Mouse (Mus musculus): ENCODE measurements around the gene Cdh4. TPM values are rescaled to one million over a fixed set of nuclear protein-coding genes. Genes with fewer than 3 reads are reported as not detected.

Cdh4 gene
- total RNA-seq, 2 experiments from 2014 or later, result 0.79 to 0.89 TPM

DNA sequence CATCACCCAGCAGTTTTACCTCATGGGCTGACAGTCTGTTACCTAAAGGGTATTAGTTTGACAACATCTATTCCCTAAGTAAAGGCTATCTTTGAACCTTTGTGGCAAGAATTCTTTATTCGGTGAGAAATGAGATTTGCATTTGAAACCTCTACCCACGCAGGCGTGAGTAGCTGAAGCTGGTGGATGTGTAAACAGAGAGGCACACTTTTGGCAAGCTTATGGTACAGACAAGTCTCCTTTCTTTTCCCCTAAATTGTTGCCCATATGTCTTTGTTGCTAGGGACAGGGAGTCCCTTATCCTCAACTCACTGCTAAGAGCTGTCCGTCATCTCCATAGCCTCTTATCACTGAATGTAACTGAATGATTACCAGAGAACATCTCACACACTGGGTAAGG, 21.3 kb downstream of the Cdh4 start:
- intact Hi-C loops (cut with DNase I), result no loop called here

DNA sequence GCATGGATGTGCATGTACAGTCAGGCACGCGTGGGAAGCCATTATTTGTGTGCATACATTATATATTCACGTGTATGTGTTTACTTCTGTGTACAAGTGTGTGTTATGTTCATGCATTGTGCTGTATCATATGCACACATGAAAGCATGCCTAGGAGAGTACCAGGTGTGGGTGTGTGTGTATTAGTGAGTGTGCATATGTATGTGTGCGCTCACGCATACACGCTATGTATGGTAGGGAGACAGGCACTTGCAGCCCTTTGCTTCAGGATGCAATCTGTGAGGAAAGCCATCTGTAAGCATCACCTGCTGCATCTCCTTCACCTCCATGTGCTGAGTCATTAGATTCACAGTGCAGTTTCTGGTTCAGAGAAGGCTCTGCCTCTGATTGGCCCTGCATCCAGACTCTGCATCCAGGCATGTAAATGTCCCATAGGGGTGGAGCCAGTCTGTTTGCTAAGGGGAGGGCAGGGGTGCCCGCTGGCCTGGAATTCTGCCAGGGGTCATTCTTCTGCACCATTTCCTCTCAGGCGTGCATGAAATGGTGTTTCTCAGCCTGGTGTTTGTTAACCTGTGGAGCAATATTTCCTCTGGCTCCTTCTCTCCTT, 25.7 kb downstream of the Cdh4 start:
- intact Hi-C loops (cut with DNase I), result no loop called here
- DNase-seq, result no peak

More for the DNA sequence above, 21.3 kb downstream of the Cdh4 start:
- no peak for DNase-seq

DNA sequence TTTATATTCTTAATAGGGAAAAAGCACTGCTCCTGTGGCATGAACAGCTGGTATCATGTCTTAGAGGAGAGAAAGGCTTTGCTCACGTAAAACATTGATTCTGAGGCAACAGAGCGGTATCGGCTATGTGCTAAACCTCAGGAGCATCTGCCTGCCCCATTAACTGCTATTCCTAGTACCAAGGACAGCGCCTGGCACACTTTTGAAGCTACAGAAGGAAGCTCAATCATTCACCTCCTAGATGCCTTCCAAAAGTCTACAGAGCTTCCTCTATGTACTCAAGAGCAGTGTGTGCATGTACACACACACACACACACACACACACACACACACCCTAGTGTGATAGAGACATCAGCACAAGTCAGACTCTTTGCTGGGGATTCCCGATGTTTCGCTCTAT, 34.4 kb downstream of the Cdh4 start:
- intact Hi-C loops (cut with DNase I), result no loop called here
- no peak for DNase-seq

DNA sequence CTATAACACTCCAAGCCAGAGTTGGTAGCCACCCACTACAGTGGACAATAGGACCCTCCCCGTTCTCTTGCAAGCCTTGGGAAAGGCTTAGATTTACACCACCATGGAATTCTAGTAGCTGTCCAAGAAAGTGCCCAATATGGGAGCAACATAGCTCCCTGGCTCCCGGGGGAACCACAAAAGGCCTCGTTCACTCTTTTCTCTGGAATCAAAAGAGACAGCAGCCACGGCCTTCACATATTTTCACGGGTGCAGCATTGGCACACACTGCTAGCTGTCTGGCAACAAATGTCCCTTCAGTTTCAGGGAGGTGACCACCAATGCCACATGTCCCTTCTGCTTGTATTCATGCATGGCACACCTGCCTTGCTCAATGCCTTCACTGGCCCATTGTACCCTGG, 38.6 kb downstream of the Cdh4 start:
- DNase-seq, result no peak
- intact Hi-C loops (cut with DNase I), result no loop called here

DNA sequence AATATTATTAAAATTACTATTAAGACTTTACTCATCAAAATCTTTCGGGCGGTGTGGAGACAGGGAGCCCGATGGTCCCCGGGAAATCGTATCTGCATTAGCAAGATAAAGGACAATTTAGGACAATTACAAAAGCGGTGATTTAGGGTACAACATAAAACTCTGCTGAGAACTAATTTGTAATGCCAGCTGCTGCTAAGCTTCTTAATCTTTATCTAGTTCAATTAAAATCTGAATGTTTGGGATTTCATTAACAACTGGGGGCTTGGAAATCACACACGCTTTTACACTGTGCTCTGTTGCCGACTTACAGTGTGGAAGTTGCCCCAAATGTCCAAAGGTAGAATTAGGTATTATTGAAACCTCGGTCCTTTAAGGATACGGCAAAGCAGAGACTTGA, 39.1 kb downstream of the Cdh4 start:
- intact Hi-C loops (cut with DNase I), result no loop called here
- no peak for DNase-seq

DNA sequence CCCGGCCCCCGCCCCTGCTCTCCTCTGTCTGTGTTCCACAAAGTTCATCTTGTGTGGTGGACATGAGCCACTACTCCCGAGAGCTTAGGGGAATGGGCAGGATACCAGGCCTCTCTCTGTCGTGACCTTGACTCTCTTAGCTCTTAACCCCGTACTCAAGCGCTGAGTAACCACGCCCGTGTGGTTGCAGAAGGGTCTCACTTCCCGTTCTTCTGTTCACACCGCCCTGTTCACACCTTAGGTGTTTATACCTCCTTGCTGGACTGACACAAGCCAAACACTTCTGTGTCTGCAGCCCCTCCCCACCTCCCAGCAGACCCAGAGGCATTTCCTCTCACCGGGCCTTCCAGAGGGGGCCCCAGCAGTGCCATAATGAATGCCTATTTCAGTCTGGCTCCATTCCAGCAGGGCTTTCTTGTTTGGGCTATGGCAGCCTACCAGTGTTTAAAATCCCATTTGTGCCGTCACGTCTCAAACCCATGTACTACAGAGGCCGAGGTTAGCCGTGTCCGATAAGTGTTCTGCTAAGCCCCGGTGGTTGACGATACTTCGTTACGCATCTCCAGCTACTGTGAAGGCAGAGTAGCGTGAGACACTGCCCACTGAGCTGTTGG, 46.4 kb downstream of the Cdh4 start:
- intact Hi-C loops (cut with DNase I), result no loop called here
- DNase-seq, result no peak

DNA sequence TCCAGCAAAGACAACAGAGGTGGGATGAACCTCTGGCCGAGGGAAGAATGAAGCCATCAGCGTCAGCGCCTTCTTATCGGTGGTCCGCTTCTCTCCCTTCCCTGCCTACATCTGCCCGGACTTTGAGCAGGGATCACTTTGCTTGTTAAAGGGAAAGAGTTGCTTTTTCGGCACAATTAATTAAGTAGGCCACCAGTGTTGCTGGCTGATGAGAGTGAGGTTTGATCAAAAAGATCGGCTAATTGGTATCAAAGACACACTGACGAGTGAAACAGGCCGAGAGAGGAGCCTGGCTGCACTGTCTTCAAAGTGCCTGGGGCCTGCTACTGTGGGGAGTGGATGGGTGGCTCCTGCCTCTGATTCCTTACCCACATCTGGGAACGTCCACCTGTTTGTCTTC, 49.7 kb downstream of the Cdh4 start:
- no peak for DNase-seq
- intact Hi-C loops (cut with DNase I), result no loop called here

DNA sequence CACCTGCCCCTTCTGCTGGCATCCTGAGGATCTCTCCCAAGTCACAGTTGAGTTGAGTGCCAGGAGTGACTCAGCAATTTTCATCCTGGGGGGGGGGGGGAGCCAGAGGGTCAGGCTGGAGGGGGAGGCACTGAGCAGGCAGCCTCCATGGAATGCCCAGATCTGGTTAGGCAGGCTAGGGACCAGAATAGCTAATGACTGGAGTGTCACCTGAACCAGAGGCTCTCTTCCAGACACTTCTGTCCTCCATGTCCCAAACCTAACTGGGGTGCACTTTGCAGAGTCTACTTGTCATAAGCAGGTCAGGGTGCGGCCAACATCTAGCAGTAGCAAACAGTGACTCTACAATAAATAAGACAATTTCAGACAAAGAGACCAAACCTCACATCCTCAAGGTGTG, 52.0 kb downstream of the Cdh4 start:
- intact Hi-C loops (cut with DNase I), result no loop called here
- DNase-seq, result peak in 1 of 2 experiments; percentile 4

DNA sequence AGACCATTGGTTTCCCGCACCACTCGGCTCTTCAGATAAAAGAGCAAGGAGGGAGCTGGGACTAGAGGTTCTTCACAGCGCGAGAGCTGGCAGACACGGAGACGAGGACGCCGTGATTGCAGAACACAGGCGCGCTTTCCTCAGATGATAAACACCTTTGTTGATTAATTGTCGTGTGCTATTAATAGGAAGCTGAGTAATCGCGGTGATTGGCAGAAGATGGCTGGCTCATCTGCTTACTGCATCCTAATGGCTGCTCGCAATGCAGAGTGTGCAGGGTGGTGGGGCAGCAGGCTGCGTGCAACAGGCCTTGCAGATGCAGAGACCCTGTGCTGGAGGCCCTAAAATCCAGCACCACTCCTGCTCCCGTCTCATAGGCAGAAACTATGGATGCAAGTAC, 68.2 kb downstream of the Cdh4 start:
- DNase-seq, result no peak
- intact Hi-C loops (cut with DNase I), result no loop called here

DNA sequence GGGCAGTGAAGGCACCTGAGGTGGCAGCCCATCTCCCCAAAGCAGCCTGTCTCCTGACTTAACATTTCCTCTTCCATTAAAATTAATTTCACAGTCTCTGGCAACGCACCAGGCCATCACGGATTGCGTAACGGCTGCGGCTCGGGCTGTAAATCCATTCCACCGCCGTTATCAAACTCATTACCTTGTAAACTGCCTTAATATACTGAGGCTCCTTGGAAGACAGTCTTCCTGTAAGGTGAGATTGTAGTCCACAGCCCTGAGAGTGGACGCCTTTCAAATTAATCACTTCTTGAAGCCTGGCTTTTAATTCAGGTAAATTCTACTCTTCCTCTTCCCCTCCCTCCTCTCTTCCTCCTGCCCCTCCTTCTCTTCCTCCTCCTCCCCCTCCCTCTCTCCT, 74.3 kb downstream of the Cdh4 start:
- intact Hi-C loops (cut with DNase I), result no loop called here
- DNase-seq, result no peak

DNA sequence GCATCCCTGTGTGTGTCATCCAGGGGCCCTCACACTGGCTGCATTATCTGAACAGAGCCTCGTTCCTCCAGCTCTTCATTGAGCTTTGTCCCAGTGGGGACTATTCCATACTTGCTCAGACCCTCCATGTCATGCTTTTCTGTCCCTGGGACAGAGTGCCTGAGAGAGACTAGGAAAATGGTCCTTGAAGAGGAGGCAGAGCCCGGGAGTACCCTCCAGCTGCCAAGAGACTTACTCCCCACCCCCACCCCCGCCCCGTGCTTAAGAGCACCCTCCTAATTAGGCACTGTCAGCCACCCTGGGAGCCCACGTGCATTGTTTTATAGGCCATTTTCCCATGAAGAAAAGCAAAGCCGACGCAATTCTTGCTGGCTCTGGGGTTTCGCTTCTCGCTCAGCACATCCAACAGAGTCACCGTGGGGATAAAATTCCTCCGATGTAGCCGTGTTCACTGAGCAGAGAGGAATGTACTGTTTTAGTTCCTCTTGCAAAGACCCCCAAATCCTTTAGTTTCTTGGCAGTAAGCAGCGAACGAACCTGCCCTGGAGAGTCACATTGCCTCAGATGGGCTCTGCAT, 76.3 kb downstream of the Cdh4 start:
- intact Hi-C loops (cut with DNase I), result no loop called here
- DNase-seq, result no peak

DNA sequence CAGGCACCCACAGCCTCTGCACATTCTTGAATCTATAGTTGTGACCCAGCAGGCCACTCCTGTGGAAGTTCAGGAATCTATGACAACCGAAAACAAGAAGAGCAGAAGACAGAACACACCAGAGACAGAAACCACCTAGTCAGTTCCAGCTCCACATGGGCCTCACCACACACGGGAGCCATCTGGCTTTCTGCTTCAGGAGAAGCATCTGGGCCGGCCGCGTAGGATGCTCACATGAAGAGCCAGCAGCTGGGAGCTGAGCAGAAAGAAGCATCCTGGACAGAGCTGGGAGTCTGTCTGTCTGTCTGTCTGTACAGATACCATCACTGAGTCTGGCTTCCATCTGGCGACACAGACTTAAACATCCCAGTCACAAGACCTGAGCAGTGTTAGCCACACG, 76.9 kb downstream of the Cdh4 start:
- DNase-seq, result no peak
- intact Hi-C loops (cut with DNase I), result no loop called here

DNA sequence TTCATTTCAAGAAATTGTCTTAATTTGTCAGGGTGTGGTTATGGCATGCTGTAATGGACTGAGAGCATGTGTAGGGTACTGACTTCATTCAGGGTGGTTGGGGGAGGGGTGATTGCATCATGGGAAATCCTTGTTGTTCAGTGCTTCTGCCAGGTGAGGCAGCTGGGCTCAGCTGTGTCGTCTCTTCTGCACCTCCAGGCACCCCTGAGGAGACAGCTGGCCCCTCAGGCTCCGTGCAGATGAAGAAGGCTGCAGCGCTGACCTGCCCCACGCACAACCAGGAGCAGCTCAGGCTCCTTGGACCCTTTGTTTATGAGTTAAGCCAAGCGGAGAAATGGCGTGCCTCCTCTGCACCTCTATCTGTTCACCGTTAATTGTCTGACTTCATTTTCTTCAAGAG, 77.7 kb downstream of the Cdh4 start:
- intact Hi-C loops (cut with DNase I), result no loop called here
- DNase-seq, result no peak

DNA sequence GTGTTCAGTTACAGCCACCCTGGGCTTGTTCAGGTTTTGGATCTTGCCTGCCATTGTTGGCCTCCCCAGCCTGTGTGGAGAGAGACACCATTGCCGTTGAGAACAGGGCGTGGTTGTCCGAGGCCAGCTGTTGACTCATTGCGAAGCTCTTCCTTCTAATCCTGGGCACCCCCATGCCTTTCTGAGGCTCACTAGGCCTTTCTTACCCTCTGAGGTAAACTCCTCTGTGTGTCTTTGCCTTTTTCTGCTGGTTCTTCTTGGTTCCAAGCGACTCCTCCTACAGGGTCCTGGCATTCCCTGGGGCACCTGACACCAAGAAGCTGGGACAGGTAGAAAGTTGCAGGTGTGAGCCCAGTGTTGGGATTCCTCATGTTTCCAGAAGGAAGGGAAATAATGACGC, 78.7 kb downstream of the Cdh4 start:
- no peak for DNase-seq
- intact Hi-C loops (cut with DNase I), result no loop called here

DNA sequence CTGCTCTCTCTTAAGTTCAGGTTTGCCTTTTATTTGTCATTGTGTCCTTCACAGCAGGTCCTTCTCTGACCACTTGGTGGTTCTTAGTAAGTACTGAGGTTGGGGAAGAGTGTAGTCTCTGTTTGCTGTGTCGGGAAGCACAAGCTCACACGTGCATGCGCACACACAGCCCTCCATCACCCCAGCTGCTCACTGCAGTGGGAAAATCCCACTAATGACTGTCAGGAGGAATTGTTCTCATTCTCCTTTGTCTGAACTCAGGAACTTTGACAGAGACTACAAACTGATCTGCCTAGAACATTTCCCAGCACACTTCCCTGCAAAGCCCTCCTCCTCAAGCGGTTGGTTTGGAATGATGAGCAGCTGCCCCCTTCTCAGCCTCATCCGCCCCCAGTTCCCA, 79.2 kb downstream of the Cdh4 start:
- no peak for DNase-seq
- intact Hi-C loops (cut with DNase I), result no loop called here

DNA sequence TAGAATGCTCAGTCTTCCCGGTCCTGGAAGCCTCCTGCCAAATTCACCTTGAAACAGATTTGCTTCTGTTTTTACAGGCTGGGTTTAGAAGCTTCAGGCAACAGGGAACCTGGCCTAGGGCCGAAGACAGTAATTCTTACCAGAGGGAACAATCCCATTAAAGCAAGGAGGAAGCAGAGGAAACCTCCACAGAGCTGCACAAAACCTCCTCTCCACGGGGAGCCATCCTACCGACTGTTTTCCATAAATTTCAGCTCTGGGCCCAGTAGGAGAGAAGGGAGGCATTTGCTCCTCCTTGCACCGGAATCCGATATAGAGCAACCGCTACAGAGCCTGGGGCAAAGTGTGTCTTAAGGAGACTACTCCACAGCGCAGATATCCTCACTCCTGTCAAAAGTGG, 79.9 kb downstream of the Cdh4 start:
- no peak for DNase-seq

DNA sequence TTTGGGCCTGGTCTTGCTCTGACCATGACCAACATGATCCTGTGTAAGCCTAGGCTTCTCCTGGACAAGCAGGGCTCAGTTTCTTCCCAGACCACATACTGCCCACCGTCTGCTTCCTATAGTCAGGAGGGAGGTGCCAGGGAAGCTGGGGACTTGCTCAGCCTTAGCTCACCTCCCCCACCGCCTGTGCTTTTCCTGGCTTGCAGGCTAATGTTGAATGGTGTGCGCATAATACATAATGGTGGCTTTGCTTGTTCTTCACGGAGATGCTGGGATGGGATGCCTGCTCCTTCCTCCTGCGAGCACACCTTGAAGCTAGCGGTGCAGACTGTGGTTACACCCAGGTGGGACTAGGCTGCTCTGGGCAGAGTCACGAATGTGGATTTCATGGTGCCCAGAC, 84.7 kb downstream of the Cdh4 start:
- intact Hi-C loops (cut with DNase I), result no loop called here
- DNase-seq, result no peak

More for the DNA sequence above, 79.9 kb downstream of the Cdh4 start:
- intact Hi-C loops (cut with DNase I), result no loop called here

DNA sequence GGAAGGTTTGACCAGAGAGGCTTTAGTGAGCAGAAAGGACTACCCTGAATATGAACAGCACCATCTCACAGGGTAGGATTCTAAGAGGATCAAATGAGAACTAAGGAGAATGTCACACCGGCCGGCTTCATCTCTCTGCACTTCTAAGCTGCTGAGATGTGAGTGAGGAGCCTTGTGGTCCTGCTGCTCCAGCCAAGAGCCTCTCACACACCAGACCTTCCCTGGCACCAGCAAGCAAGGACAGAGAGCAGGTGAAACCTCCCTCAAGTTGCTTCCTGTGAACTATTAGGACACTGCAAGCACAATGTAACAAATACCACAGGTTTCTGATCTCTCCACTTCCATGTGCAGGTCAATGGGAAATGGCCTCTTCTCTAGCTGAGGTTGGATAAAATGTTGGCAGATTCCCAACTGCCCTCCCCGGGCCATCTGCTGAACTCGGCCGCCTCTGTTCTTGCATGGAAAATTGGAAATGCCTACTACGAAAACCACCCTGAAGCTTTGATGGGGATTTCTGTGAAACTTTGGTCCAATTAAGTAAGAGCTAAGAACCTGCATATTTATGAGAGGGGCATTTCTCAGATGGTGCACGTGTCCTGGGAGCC, 88.3 kb downstream of the Cdh4 start:
- intact Hi-C loops (cut with DNase I), result no loop called here
- DNase-seq, result no peak

DNA sequence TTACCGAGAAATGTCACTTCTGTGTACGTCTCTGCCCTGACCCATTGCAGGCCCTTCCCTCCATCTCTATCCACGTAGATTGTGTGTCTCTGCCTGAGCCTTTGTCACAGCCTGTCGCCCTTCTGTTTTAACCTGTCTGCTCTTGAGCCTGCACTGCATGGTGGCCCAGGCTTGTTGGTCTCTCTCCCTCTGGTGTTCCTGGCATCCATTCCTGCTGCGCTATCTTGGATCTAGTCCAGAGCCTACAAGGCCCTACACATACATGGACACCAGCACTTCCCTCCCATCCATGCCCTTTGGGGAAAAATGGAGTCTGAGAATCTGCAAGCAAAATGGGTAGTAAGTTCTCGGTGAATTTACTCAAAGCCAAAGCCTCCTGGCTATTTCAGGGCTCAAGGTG, 91.0 kb downstream of the Cdh4 start:
- no peak for DNase-seq
- intact Hi-C loops (cut with DNase I), result no loop called here

DNA sequence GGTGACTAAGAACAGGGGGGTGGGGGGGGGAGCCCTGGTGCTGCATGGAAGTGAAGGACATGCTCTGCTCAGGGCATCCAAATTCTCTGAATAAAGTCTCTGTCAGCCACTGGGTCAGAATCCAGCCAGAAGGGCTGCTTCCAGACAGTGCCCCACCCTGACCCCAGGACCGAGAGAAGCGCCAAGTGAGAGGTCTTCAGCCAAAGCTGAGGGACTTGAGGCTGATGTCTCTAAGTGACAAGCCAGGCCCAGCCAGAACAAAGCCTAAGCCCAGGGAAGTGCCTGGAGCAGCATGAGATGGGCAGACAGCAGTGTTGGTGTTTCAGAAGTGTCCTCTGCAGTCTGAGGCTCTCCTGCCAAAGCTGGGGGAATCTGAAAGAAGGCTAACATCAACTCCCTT, 91.7 kb downstream of the Cdh4 start:
- intact Hi-C loops (cut with DNase I), result no loop called here
- no peak for DNase-seq

DNA sequence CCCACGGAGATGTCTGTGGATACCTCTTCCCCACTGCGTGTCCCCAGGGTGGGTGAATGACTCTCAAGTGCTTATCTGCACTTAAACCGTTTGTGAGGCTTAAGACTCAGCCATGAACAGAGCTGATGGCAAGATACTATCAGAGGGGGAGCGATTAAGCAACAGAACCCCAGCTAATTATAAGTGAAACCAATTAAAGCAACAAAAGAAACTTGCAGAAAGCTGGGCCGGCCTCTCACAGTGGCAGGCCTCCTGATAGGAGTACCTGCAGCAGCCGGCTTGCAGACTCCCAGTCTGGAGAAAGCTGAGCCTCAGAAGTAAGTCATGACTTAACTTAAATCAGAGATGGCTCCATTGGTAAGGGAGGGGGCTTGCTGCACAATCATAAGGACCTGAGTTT, 93.0 kb downstream of the Cdh4 start:
- DNase-seq, result no peak
- intact Hi-C loops (cut with DNase I), result no loop called here

DNA sequence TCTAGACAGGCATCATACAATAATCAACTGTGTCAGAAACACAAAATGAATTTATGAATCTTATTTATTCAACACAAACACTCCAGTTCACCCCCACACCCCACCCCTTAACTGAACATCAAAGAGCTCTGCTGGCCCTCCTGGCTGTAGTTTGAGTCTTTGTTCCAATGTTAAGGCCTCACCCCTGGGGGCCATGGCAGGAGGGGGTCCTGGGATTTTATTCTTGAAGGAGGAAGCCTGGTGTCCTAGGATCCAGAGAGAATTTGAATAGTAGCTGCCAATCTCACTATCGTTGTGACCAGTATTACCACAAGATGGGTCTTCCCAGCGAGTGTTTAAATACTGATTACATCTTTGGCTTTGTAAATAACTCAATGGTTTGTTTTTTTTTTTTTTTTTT, 94.5 kb downstream of the Cdh4 start:
- no peak for DNase-seq
- intact Hi-C loops (cut with DNase I), result no loop called here

Data from heart, postnatal 36 days (tissue).